Mouse (Mus musculus): ENCODE results near the gene Itm2c. TPM values are rescaled to one million over a fixed set of nuclear protein-coding genes. Genes with fewer than 3 reads are reported as not detected.
A peak's percentile ranks its signal among the peaks of the same experiment; 100 is the strongest.

Gene Itm2c
- polyA plus RNA-seq, 1 experiment from 2014 or later = 56.7 TPM

GRCm38 (mm10) chr1:85882003-85882402 lies 12.1 kb upstream of the Itm2c start:
- no peak overlapping the region for H3K4me3 ChIP-seq (ENCODE audit: low read depth, low read length)

DNA sequence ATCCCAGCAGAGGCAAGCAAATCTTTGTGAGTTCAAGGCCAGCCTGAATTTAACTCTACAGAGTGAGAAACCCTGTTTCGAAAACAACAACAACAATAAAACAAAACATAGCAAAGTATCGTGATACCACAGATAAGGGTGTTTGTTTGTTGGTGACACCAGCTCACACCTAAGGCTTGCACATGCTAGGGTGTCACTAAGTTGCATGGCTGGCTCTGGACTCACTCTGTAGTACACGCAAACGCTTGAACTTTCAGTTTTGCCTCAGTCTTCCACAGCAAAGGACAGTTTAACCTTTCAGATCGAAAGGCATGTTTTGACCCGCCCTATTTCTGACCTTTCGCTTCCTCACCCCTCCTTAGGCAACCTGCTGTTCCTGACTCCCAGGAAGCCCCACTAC lies 6.9 kb upstream of the Itm2c start:
- Histone ChIP-seq H3K4me3 (ENCODE audit: low read depth, low read length) (no peak overlapping the region), H3K9me3 (ENCODE audit: low read length) (no peaks in the 10 kb centered on the region), H3K9ac (replicated peaks) (no peak overlapping the region), H3K4me1 (ENCODE audit: insufficient read depth) (no peaks in the 10 kb centered on the region), H3K36me3 (replicated peaks; ENCODE audit: insufficient read depth, low read length) (no peaks in the 10 kb centered on the region), H3K4me2 (ENCODE audit: low read depth, low read length) (no peak overlapping the region), H3K27me3 (ENCODE audit: insufficient read depth, low read length) (no peaks in the 10 kb centered on the region), H3K27ac (ENCODE audit: low read depth) (no peak overlapping the region)
- DNase-seq (no peak), ATAC-seq (no peak)
- TF ChIP-seq EP300 (IDR thresholded peaks at IDR 0.05; ENCODE audit: low read depth) (no peak), CTCF (IDR thresholded peaks at IDR 0.05; ENCODE audit: low read depth) (no peak)
- WGBS (ENCODE audit: insufficient replicate concordance) = 76% methylated on average over 7 of the region's 7 CpGs

More at GRCm38 (mm10) chr1:85882003-85882402, 12.1 kb upstream of the Itm2c start:
- DNase-seq (no peak), ATAC-seq (no peak)
- H3K9ac ChIP-seq (replicated peaks) = no peak overlapping the region
- no peaks in the 10 kb centered on the region for H3K36me3 ChIP-seq (replicated peaks; ENCODE audit: insufficient read depth, low read length)
- H3K4me2 ChIP-seq (ENCODE audit: low read depth, low read length) = no peak overlapping the region
- no peak for TF ChIP-seq EP300 (IDR thresholded peaks at IDR 0.05; ENCODE audit: low read depth)
- no peak for TF ChIP-seq CTCF (IDR thresholded peaks at IDR 0.05; ENCODE audit: low read depth)
- no peaks in the 10 kb centered on the region for H3K4me1 ChIP-seq (ENCODE audit: insufficient read depth)
- H3K9me3 ChIP-seq (ENCODE audit: low read length) = no peaks in the 10 kb centered on the region
- H3K27me3 ChIP-seq (ENCODE audit: insufficient read depth, low read length) = no peaks in the 10 kb centered on the region
- H3K27ac ChIP-seq (ENCODE audit: low read depth) = no peak overlapping the region
- 86% methylated on average over 12 of the region's 12 CpGs for WGBS (ENCODE audit: insufficient replicate concordance)

DNA sequence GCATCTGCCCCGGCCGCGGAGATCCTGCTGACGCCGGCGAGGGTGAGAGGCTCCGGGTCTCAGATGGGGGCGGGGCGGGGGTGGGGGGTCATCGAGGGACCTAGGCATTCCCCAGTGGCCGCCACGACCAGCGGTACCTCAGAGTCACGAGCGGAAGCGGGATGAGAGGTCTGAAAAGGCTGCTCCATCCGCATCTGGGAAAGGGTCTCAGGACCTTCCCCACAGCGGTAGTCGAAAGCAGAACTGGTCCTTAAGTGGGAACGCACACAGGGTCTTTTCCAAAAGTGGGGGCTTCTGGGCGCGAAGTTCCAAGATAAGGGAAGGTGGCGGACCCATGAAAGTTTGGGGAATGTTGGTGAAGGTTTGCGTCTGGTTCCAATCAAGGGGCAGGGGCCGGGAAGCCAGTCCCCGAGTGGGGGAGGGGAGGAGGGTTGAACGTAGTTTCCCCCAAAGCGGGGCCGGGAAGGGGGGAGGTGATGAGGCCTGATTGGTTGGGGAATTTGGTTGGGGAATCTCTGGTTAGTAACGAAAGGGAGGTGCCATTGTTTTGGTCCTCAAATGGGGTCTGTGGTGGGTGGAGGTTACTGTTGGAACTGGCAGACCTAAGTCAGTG lies 773 bp downstream of the Itm2c start:
- H3K27ac ChIP-seq (ENCODE audit: low read depth) = peak overlapping the region; percentile 67
- no peak for TF ChIP-seq CTCF (IDR thresholded peaks at IDR 0.05; ENCODE audit: low read depth)
- TF ChIP-seq EP300 (IDR thresholded peaks at IDR 0.05; ENCODE audit: low read depth) = no peak
- H3K36me3 ChIP-seq (replicated peaks; ENCODE audit: insufficient read depth, low read length) = no peaks in the 10 kb centered on the region
- DNase-seq = peak; percentile 42
- ATAC-seq = peak; percentile 31
- H3K4me1 ChIP-seq (ENCODE audit: insufficient read depth) = peaks cover 42% of the 10 kb centered on the region
- H3K9me3 ChIP-seq (ENCODE audit: low read length) = no peaks in the 10 kb centered on the region
- peak overlapping the region; percentile 96 for H3K4me2 ChIP-seq (ENCODE audit: low read depth, low read length)
- H3K9ac ChIP-seq (replicated peaks) = peak overlapping the region; percentile 76
- under 1% methylated on average over 28 of the region's 30 CpGs for WGBS (ENCODE audit: insufficient replicate concordance)
- no peaks in the 10 kb centered on the region for H3K27me3 ChIP-seq (ENCODE audit: insufficient read depth, low read length)
- peak overlapping the region; percentile 88 for H3K4me3 ChIP-seq (ENCODE audit: low read depth, low read length)

- Histone ChIP-seq H3K27ac (ENCODE audit: low read depth) (peak overlapping the region; percentile 67), H3K4me1 (ENCODE audit: insufficient read depth) (peaks cover 46% of the 10 kb centered on the region), H3K4me2 (ENCODE audit: low read depth, low read length) (peak overlapping the region; percentile 96), H3K9ac (replicated peaks) (peak overlapping the region; percentile 76), H3K27me3 (ENCODE audit: insufficient read depth, low read length) (no peaks in the 10 kb centered on the region), H3K36me3 (replicated peaks; ENCODE audit: insufficient read depth, low read length) (no peaks in the 10 kb centered on the region), H3K9me3 (ENCODE audit: low read length) (no peaks in the 10 kb centered on the region), H3K4me3 (ENCODE audit: low read depth, low read length) (peak overlapping the region; percentile 88)
- no peak for TF ChIP-seq EP300 (IDR thresholded peaks at IDR 0.05; ENCODE audit: low read depth)
- TF ChIP-seq CTCF (IDR thresholded peaks at IDR 0.05; ENCODE audit: low read depth) = peak; percentile 62
- 2% methylated on average over 15 of the region's 15 CpGs for WGBS (ENCODE audit: insufficient replicate concordance)
- ATAC-seq (peak; percentile 73), DNase-seq (peak; percentile 75)
Measured at GRCm38 (mm10) chr1:85895391-85895837, 1.3 kb downstream of the Itm2c start.

DNA sequence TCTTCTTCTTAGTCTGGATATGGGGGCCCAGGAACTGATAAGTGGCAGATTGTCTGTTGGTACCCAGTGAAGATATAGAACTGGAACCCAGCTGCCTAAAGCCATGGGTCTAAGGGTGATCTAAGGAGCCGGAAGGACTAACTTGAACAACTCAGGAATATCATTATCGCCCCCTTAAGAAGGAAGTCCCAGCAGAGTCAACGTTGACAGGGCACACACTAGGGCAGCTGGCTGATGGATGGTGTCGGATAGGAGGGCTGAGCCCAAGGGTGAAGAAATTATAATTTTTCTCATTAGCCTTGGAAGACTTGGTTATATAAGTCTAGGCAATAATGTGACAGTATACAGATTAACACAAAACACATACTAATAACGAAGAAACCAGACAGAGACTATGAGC lies 2.0 kb downstream of the Itm2c start:
- H3K4me3 ChIP-seq (ENCODE audit: low read depth, low read length) = no peak overlapping the region
- 67% methylated on average over 5 of the region's 5 CpGs for WGBS (ENCODE audit: insufficient replicate concordance)
- no peaks in the 10 kb centered on the region for H3K27me3 ChIP-seq (ENCODE audit: insufficient read depth, low read length)
- TF ChIP-seq EP300 (IDR thresholded peaks at IDR 0.05; ENCODE audit: low read depth) = no peak
- no peak for TF ChIP-seq CTCF (IDR thresholded peaks at IDR 0.05; ENCODE audit: low read depth)
- H3K4me1 ChIP-seq (ENCODE audit: insufficient read depth) = peaks cover 53% of the 10 kb centered on the region
- H3K4me2 ChIP-seq (ENCODE audit: low read depth, low read length) = peak overlapping the region; percentile 96
- H3K36me3 ChIP-seq (replicated peaks; ENCODE audit: insufficient read depth, low read length) = no peaks in the 10 kb centered on the region
- H3K27ac ChIP-seq (ENCODE audit: low read depth) = peak overlapping the region; percentile 62
- DNase-seq (no peak), ATAC-seq (no peak)
- H3K9ac ChIP-seq (replicated peaks) = no peak overlapping the region
- no peaks in the 10 kb centered on the region for H3K9me3 ChIP-seq (ENCODE audit: low read length)

GRCm38 (mm10) chr1:85896781-85897700 lies 3.0 kb downstream of the Itm2c start:
- ATAC-seq = no peak
- peaks cover 63% of the 10 kb centered on the region for H3K4me1 ChIP-seq (ENCODE audit: insufficient read depth)
- H3K27me3 ChIP-seq (ENCODE audit: insufficient read depth, low read length) = no peaks in the 10 kb centered on the region
- no peak overlapping the region for H3K4me3 ChIP-seq (ENCODE audit: low read depth, low read length)
- no peaks in the 10 kb centered on the region for H3K9me3 ChIP-seq (ENCODE audit: low read length)
- no peak for DNase-seq
- TF ChIP-seq EP300 (IDR thresholded peaks at IDR 0.05; ENCODE audit: low read depth) (no peak), CTCF (IDR thresholded peaks at IDR 0.05; ENCODE audit: low read depth) (no peak)
- H3K9ac ChIP-seq (replicated peaks) = no peak overlapping the region
- no peaks in the 10 kb centered on the region for H3K36me3 ChIP-seq (replicated peaks; ENCODE audit: insufficient read depth, low read length)
- 39% methylated on average over 12 of the region's 12 CpGs for WGBS (ENCODE audit: insufficient replicate concordance)
- H3K4me2 ChIP-seq (ENCODE audit: low read depth, low read length) = peak overlapping the region; percentile 96; the same call in 1 of the 2 replicates
- 0 out of 2 replicates have a peak overlapping the region, but pooled peaks have one; percentile 62 for H3K27ac ChIP-seq (ENCODE audit: low read depth)
